Mouse (Mus musculus): Measurements from ENCODE around the gene Sox5. TPM values are rescaled to one million over a fixed set of nuclear protein-coding genes. Genes with fewer than 3 reads are reported as not detected.

Sox5 gene
- total and polyA plus RNA-seq, 3 experiments = 1.7 to 3.4 (median 2.4) TPM

- Histone ChIP-seq H3K27ac (no peak overlapping the region), H3K9ac (ENCODE audit: low read depth, low read length) (no peak overlapping the region), H3K79me2 (replicated peaks; ENCODE audit: control insufficient read depth, insufficient read depth, low read length) (no peaks in the 10 kb centered on the region), H3K36me3 (ENCODE audit: control insufficient read depth, insufficient read depth, low read length) (no peaks in the 10 kb centered on the region), H3K4me3 (no peak overlapping the region), H3K27me3 (ENCODE audit: control insufficient read depth, insufficient read depth, low read length) (no peaks in the 10 kb centered on the region; the same call in 1 of the 2 replicates), H3K4me1 (ENCODE audit: control insufficient read depth, insufficient read depth, low read length) (no peaks in the 10 kb centered on the region)
- intact Hi-C loops (cut with DNase I) = no loop called here
- TF ChIP-seq POLR2A (IDR thresholded peaks at IDR 0.05; ENCODE audit: insufficient read depth, low read depth, low read length) (no peak), EP300 (IDR thresholded peaks at IDR 0.05; ENCODE audit: insufficient read depth, low read depth, low read length) (no peak), CTCF (IDR thresholded peaks at IDR 0.05) (no peak)
- 28% methylated on average over 5 of the region's 5 CpGs for WGBS
- no peak for DNase-seq
These were observed 420.3 kb downstream of the Sox5 start for GRCm38 (mm10) chr6:144361267-144362038.

GRCm38 (mm10) chr6:144357081-144357480, 424.7 kb downstream of the Sox5 start:
- WGBS = 53% methylated on average over 4 of the region's 4 CpGs

GRCm38 (mm10) chr6:144351049-144351448, 430.7 kb downstream of the Sox5 start:
- no peak for DNase-seq
- H3K4me3 ChIP-seq = no peak overlapping the region
- H3K36me3 ChIP-seq (ENCODE audit: control insufficient read depth, insufficient read depth, low read length) = no peaks in the 10 kb centered on the region
- no peaks in the 10 kb centered on the region for H3K27me3 ChIP-seq (ENCODE audit: control insufficient read depth, insufficient read depth, low read length)
- 86% methylated on average over 6 of the region's 6 CpGs for WGBS
- TF ChIP-seq EP300 (IDR thresholded peaks at IDR 0.05; ENCODE audit: insufficient read depth, low read depth, low read length) (no peak), POLR2A (IDR thresholded peaks at IDR 0.05; ENCODE audit: insufficient read depth, low read depth, low read length) (no peak), CTCF (IDR thresholded peaks at IDR 0.05) (no peak)
- no peak overlapping the region for H3K27ac ChIP-seq
- intact Hi-C loops (cut with DNase I) = no loop called here
- no peaks in the 10 kb centered on the region for H3K79me2 ChIP-seq (replicated peaks; ENCODE audit: control insufficient read depth, insufficient read depth, low read length)
- no peaks in the 10 kb centered on the region for H3K4me1 ChIP-seq (ENCODE audit: control insufficient read depth, insufficient read depth, low read length)
- H3K9ac ChIP-seq (ENCODE audit: low read depth, low read length) = no peak overlapping the region

More at GRCm38 (mm10) chr6:144357081-144357480, 424.7 kb downstream of the Sox5 start:
- H3K4me3 ChIP-seq = no peak overlapping the region
- H3K9ac ChIP-seq (ENCODE audit: low read depth, low read length) = no peak overlapping the region
- intact Hi-C loops (cut with DNase I) = no loop called here
- no peaks in the 10 kb centered on the region for H3K4me1 ChIP-seq (ENCODE audit: control insufficient read depth, insufficient read depth, low read length)
- no peaks in the 10 kb centered on the region for H3K27me3 ChIP-seq (ENCODE audit: control insufficient read depth, insufficient read depth, low read length)
- H3K27ac ChIP-seq = no peak overlapping the region
- no peak for TF ChIP-seq POLR2A (IDR thresholded peaks at IDR 0.05; ENCODE audit: insufficient read depth, low read depth, low read length)
- TF ChIP-seq CTCF (IDR thresholded peaks at IDR 0.05) = no peak
- TF ChIP-seq EP300 (IDR thresholded peaks at IDR 0.05; ENCODE audit: insufficient read depth, low read depth, low read length) = no peak
- H3K36me3 ChIP-seq (ENCODE audit: control insufficient read depth, insufficient read depth, low read length) = no peaks in the 10 kb centered on the region
- H3K79me2 ChIP-seq (replicated peaks; ENCODE audit: control insufficient read depth, insufficient read depth, low read length) = no peaks in the 10 kb centered on the region
- no peak for DNase-seq

GRCm38 (mm10) chr6:144343338-144343737, 438.4 kb downstream of the Sox5 start:
- no peak overlapping the region for H3K9ac ChIP-seq (ENCODE audit: low read depth, low read length)
- H3K79me2 ChIP-seq (replicated peaks; ENCODE audit: control insufficient read depth, insufficient read depth, low read length) = no peaks in the 10 kb centered on the region
- peak; percentile 19 to 20 for DNase-seq
- no peaks in the 10 kb centered on the region for H3K27me3 ChIP-seq (ENCODE audit: control insufficient read depth, insufficient read depth, low read length)
- H3K4me3 ChIP-seq = no peak overlapping the region
- H3K36me3 ChIP-seq (ENCODE audit: control insufficient read depth, insufficient read depth, low read length) = no peaks in the 10 kb centered on the region
- TF ChIP-seq EP300 (IDR thresholded peaks at IDR 0.05; ENCODE audit: insufficient read depth, low read depth, low read length) (no peak), CTCF (IDR thresholded peaks at IDR 0.05) (no peak), POLR2A (IDR thresholded peaks at IDR 0.05; ENCODE audit: insufficient read depth, low read depth, low read length) (no peak)
- H3K27ac ChIP-seq = no peak overlapping the region
- 29% methylated on average over 11 of the region's 11 CpGs for WGBS
- H3K4me1 ChIP-seq (ENCODE audit: control insufficient read depth, insufficient read depth, low read length) = no peaks in the 10 kb centered on the region
- intact Hi-C loops (cut with DNase I) = no loop called here

- intact Hi-C loops (cut with DNase I) = no loop called here
- DNase-seq = no peak
- no peak overlapping the region for H3K27ac ChIP-seq
- H3K36me3 ChIP-seq (ENCODE audit: control insufficient read depth, insufficient read depth, low read length) = no peaks in the 10 kb centered on the region
- no peak overlapping the region for H3K4me3 ChIP-seq
- no peaks in the 10 kb centered on the region for H3K4me1 ChIP-seq (ENCODE audit: control insufficient read depth, insufficient read depth, low read length)
- no peak overlapping the region for H3K9ac ChIP-seq (ENCODE audit: low read depth, low read length)
- no peaks in the 10 kb centered on the region for H3K27me3 ChIP-seq (ENCODE audit: control insufficient read depth, insufficient read depth, low read length)
- no peaks in the 10 kb centered on the region for H3K79me2 ChIP-seq (replicated peaks; ENCODE audit: control insufficient read depth, insufficient read depth, low read length)
- peak; percentile 33 for TF ChIP-seq CTCF (IDR thresholded peaks at IDR 0.05)
- no peak for TF ChIP-seq EP300 (IDR thresholded peaks at IDR 0.05; ENCODE audit: insufficient read depth, low read depth, low read length)
- TF ChIP-seq POLR2A (IDR thresholded peaks at IDR 0.05; ENCODE audit: insufficient read depth, low read depth, low read length) = no peak
- 84% methylated on average over 3 of the region's 3 CpGs for WGBS
These were observed 442.2 kb downstream of the Sox5 start for GRCm38 (mm10) chr6:144339554-144339953.

- no peaks in the 10 kb centered on the region for H3K79me2 ChIP-seq (replicated peaks; ENCODE audit: control insufficient read depth, insufficient read depth, low read length)
- H3K9ac ChIP-seq (ENCODE audit: low read depth, low read length) = no peak overlapping the region
- H3K4me3 ChIP-seq = no peak overlapping the region
- no peaks in the 10 kb centered on the region for H3K4me1 ChIP-seq (ENCODE audit: control insufficient read depth, insufficient read depth, low read length)
- no peak for TF ChIP-seq EP300 (IDR thresholded peaks at IDR 0.05; ENCODE audit: insufficient read depth, low read depth, low read length)
- peak; percentile 48 for TF ChIP-seq CTCF (IDR thresholded peaks at IDR 0.05)
- H3K27ac ChIP-seq = no peak overlapping the region
- no peaks in the 10 kb centered on the region for H3K27me3 ChIP-seq (ENCODE audit: control insufficient read depth, insufficient read depth, low read length)
- no peaks in the 10 kb centered on the region for H3K36me3 ChIP-seq (ENCODE audit: control insufficient read depth, insufficient read depth, low read length)
- WGBS = 76% methylated on average over 13 of the region's 13 CpGs
- intact Hi-C loops (cut with DNase I) = no loop called here
- DNase-seq = no peak
These were observed 442.8 kb downstream of the Sox5 start for GRCm38 (mm10) chr6:144339006-144339405.

All from heart, adult 2 months (tissue).